Mouse (Mus musculus) bone marrow macrophage, adult 2 months (primary cell): Measurements from ENCODE around the gene Zfp706. TPM values are rescaled to one million over a fixed set of nuclear protein-coding genes. Genes with fewer than 3 reads are reported as not detected.

Experiments
- H3K27ac ChIP-seq: 2 replicates; pipeline ENCODE4 v1.5.1; 2012; ENCODE audit warnings: low read depth, low read length; ENCODE audit not compliant: insufficient read depth
- H3K4me1 ChIP-seq: 2 replicates; pipeline ENCODE4 v1.6.1; 2012; ENCODE audit warnings: low read length; ENCODE audit not compliant: control insufficient read depth, insufficient read depth
- H3K4me3 ChIP-seq: 2 replicates; pipeline ENCODE4 v1.5.1; 2012; ENCODE audit warnings: mild to moderate bottlenecking, low read length, moderate library complexity; ENCODE audit not compliant: insufficient read depth
- CTCF ChIP-seq: IDR thresholded peaks from 2 replicates; pipeline ENCODE4 v1.5.1; 2012; ENCODE audit warnings: low read depth, mild to moderate bottlenecking, low read length, moderate library complexity
- POLR2A ChIP-seq: IDR thresholded peaks from 2 replicates; pipeline ENCODE4 v1.6.1; 2012; ENCODE audit warnings: mild to moderate bottlenecking, low read depth, low read length, borderline replicate concordance
- polyA plus RNA-seq: library from polyadenylated mRNA; stranded (reverse); fragments of >200 nt; gene quantifications from 2 replicates; pipeline ENCODE4 v1.2.4, GENCODE M21; 2012; ENCODE audit not compliant: missing spikeins, insufficient read depth, insufficient read length

Gene Zfp706
- polyA plus RNA-seq, 1 experiment, result 176 TPM

DNA sequence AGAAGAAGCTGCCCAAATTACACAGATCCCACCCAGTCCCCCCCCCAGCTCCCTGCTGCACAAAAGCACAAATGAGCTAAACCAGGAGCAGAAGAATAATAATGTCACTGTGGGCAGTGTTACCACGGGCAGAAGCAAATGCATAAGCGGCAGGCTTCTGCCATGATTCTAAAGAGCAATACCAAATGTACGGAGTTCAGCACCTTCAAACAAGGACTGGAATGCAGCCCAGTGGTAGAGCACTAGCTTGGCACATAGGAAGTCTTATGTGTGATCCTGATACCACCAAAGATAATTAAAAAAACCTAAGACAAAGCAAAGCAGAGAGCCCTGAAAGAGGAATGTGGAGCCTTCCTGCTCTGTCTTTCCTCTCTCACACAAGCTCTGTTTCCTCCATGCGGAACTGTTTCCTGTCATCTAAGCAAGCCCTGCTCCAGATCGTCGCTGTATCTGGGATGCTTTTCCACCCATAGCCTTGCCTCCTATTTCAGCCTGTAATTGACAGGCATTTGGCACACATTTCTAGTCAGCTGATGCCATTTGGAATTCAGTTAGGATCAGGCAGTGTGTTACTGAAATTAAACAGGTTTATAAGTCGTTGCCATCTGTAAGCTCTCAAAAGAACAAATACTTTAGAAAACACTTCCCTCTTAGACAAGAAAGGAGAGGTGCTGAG is 29.0 kb upstream of the Zfp706 start:
- Histone ChIP-seq H3K4me1 (no peaks in the 10 kb centered on the region), H3K4me3 (no peak overlapping the region), H3K27ac (no peak overlapping the region)
- TF ChIP-seq POLR2A (no peak), CTCF (no peak)

DNA sequence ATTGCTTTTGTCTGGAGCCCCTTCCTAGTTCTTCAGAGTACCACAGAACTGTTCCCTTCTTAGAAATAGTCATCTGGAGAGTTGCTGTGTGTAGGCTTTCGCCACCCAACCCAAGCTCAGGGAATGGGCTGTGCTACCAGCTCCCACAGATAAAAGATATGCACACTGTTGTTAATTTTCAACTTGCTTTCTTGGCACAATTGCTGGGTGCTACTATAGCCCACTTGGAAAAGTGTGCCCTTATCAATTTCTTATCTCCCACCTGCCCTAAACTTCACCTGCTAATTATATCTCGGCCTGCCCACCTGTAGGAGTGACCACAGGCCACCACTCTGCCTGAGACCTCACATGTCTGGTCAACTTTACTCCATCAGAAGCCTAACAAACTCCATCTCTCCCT is 26.6 kb upstream of the Zfp706 start:
- H3K4me3 ChIP-seq, result no peak overlapping the region
- no peaks in the 10 kb centered on the region for H3K4me1 ChIP-seq
- no peak for TF ChIP-seq CTCF
- no peak overlapping the region for H3K27ac ChIP-seq

DNA sequence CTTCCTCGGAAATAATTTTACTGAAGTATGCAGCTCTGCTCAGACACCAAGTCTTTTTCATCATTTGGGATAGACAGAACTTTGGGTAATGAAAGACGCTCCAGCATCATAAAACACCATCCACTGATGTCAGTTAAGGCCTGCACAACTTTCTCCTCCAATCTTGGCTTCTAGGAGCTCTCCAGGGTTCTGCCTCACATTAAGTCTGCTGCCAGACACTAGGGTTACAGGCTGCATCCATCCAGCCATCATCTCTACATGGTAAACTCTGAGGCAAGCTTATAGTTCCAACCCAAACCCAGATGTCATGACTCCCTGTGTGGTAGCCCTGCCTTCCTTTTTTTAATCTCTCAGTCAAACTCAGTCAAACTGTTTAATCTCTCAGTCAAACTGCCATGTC is 25.9 kb upstream of the Zfp706 start:
- no peak overlapping the region for H3K4me3 ChIP-seq
- no peak overlapping the region for H3K27ac ChIP-seq
- no peak for TF ChIP-seq CTCF
- no peak for TF ChIP-seq POLR2A
- H3K4me1 ChIP-seq, result no peaks in the 10 kb centered on the region

DNA sequence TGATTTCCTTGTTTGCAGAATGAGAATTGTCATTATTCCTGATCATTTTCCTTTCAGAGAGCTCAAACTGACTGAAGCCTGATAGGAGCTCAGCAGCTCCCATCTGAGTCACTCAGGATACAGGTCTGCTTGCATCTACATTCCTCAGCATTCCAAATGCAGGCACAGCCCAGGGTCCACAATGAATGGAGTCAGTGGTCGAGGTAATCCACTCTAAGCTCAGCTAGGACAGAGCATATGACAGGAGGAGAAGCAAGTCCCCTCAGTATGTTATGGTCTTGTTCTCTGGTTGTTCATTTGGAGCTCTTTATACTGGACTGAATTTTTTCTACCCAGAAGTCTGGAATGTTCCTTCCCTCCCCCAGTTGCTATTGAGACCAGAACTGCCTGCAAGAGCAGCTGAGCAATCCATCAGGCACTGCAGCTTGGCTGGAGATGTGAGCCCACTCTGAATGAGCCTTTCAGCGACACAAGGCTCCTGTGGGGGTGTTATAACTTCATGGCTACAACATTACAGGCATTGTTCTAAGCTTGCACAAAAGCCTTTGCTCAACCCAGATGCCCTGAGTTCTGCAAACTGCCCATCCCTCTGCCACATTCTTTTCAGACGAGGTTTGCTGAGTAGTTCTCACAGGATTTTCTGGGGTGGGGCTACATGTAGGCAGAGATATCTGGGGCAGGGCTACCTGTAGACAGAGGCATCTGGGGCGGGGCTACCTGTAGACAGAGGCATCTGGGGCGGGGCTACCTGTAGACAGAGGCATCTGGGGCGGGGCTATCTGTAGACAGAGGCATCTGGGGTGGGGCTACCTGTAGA is 24.0 kb upstream of the Zfp706 start:
- H3K4me3 ChIP-seq, result no peak overlapping the region
- TF ChIP-seq CTCF (no peak), POLR2A (no peak)
- no peak overlapping the region for H3K27ac ChIP-seq
- no peaks in the 10 kb centered on the region for H3K4me1 ChIP-seq

DNA sequence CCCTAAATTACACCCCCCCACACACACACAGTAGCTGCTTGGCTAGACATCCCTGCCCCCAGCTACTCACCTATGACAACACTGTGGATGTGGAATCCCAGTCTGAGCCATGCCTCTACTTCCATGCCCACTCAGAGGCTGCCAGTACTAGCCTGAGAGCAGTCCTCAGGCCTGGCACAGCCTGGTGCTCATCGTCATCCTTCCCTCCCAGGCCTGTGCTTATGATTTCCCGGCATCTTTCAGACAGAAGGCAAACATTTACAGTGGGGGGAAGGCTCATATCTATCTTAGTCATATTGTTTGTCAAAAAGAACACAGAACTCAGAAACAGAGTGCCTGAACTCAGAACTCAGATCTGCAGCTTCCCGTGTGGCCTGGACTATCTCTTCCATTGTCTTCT is 23.4 kb upstream of the Zfp706 start:
- no peak for TF ChIP-seq POLR2A
- TF ChIP-seq CTCF, result no peak
- Histone ChIP-seq H3K4me3 (no peak overlapping the region), H3K4me1 (no peaks in the 10 kb centered on the region), H3K27ac (no peak overlapping the region)

DNA sequence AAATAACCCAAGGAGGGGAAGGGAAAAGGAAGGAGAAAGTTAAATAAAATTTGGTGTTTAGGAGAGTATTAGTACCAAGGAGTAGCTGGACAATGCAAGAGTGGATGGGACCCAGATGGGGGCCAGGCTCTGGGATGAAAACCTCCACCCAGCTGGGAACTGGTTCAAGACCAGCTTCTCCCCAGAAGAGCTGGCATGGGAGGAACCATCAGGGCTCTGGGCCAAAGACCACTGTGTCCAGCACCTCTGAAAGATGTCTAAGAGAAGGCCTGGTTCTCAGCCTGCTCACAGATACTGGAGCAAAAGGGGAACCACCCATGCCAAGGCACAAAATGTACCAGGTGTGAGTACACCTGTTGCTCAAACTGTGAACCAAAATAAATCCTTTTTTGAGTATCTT is 20.4 kb upstream of the Zfp706 start:
- H3K4me1 ChIP-seq, result no peaks in the 10 kb centered on the region
- TF ChIP-seq CTCF, result no peak
- no peak for TF ChIP-seq POLR2A
- no peak overlapping the region for H3K4me3 ChIP-seq
- H3K27ac ChIP-seq, result no peak overlapping the region

DNA sequence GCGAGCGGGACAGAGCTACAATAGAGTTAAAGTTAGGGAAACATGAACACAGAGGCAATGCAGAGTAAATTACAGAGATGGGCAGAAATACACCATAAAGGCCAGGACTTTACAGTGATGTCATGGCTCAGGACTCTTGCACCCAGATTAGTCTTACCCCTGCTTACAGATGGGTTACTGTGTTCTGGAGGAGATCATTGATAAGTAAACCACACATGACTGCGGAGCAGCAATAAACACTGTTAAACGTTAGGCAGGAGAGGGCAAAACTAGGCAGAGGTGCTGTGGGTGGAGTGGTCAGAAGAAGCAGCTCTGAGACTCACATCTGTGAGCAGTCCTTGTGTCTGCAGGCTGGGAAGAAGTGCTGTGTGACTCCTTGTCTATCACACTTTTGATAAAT is 18.9 kb upstream of the Zfp706 start:
- Histone ChIP-seq H3K4me3 (no peak overlapping the region), H3K27ac (no peak overlapping the region), H3K4me1 (no peaks in the 10 kb centered on the region)
- TF ChIP-seq POLR2A (no peak), CTCF (no peak)

DNA sequence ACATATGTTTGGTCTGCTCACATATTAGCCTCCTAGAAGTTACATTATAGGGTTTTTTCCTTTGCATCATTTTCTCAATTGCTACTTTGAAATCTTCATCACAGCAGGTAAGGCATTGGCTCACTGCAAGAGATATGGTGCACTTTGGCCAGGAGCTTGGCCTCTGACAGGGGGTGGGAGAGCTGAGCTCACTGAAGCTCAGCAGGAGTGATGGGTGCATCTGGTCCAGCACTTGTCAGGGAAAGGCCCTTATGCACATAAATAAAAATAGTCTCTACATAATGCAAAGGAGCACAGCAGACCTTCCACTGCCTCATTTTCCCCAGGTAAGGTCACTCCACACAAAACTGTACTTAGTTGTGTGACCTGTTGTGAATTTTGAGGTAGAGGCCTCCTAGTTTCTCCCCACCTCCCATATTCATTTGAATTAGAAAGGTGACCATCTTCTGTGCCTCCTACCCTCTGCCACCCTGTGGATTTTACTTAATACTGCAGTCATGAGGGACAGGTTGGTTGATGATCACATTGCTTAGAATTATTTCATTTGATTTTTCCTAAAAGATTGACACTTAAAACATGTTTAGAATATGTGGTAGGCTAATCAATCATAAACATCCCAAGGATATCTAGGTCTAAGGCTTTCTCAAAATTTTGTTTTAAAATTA is 13.1 kb upstream of the Zfp706 start:
- Histone ChIP-seq H3K4me1 (no peaks in the 10 kb centered on the region), H3K4me3 (no peak overlapping the region), H3K27ac (no peak overlapping the region)
- TF ChIP-seq CTCF (no peak), POLR2A (no peak)

DNA sequence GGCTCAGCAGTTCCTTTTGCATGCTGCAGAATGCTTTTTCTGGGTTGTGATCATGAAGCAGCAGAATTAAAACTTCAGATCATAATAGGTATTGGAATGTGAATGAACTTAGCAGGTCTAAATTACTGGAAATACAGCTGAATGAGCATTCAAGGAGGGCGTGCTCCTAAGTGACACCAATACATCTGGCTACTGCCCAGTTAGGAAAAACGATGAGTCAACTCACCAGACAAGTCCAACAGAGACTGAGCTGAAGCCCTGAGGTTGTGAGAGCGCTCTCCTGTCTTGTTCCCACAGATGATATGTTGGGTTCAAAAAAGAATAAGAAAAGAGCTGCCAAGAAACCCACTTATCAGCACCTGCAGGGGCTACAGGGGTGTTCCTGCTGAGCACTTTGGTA is 11.9 kb upstream of the Zfp706 start:
- Histone ChIP-seq H3K27ac (no peak overlapping the region), H3K4me3 (no peak overlapping the region), H3K4me1 (no peaks in the 10 kb centered on the region)
- TF ChIP-seq POLR2A, result no peak
- TF ChIP-seq CTCF, result no peak

DNA sequence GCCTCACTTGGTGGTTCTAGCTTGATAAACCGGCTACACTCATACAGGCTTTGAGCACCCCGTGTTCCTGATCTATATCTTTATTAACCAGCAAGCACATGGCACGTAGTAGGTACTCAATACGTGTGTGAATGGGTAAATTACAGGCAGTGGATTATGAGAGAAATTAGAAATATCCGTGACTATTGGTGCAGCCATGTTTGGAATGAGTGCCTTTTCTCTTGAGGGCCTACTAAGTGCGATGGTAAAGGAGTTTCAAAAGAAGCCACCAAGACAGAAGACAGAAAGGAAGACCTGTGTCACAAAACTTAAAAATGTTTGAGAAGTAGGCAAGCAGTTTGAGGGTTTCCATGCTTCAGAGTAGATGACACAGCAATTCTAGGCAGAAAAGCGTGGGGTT is 4.3 kb upstream of the Zfp706 start:
- no peak overlapping the region for H3K27ac ChIP-seq
- TF ChIP-seq CTCF (no peak), POLR2A (no peak)
- H3K4me1 ChIP-seq, result peaks cover 4% of the 10 kb centered on the region; the same call in 1 of the 2 replicates
- no peak overlapping the region for H3K4me3 ChIP-seq
